Mouse (Mus musculus): ENCODE measurements around the gene Fam13a. TPM values are rescaled to one million over a fixed set of nuclear protein-coding genes. Genes with fewer than 3 reads are reported as not detected.

The Fam13a gene
- polyA plus RNA-seq, 1 experiment from 2014 or later = 1.5 TPM

GRCm38 (mm10) chr6:59031539-59031938 is 7.2 kb upstream of the Fam13a start:
- Histone ChIP-seq H3K27ac (ENCODE audit: low read depth, low read length) (no peak overlapping the region), H3K36me3 (ENCODE audit: control insufficient read depth, insufficient read depth, low read length) (no peaks in the 10 kb centered on the region), H3K9ac (ENCODE audit: low read depth, low read length) (no peak overlapping the region), H3K9me3 (ENCODE audit: control insufficient read depth, low read length) (no peaks in the 10 kb centered on the region), H3K4me1 (replicated peaks; ENCODE audit: control insufficient read depth, insufficient read depth, low read length) (no peaks in the 10 kb centered on the region), H3K4me3 (ENCODE audit: low read depth, low read length) (no peak overlapping the region), H3K4me2 (no peak overlapping the region), H3K27me3 (replicated peaks; ENCODE audit: control insufficient read depth, insufficient read depth, low read length) (no peaks in the 10 kb centered on the region)
- DNase-seq (ENCODE audit: low spot score) = no peak
- WGBS = 60% methylated on average over 6 of the region's 6 CpGs
- no peak for ATAC-seq (replicated peaks; ENCODE audit: low FRiP score)

GRCm38 (mm10) chr6:59030667-59031066 is 6.3 kb upstream of the Fam13a start:
- WGBS = 78% methylated on average over 2 of the region's 2 CpGs
- H3K27ac ChIP-seq (ENCODE audit: low read depth, low read length) = no peak overlapping the region
- H3K4me2 ChIP-seq = no peak overlapping the region
- H3K27me3 ChIP-seq (replicated peaks; ENCODE audit: control insufficient read depth, insufficient read depth, low read length) = no peaks in the 10 kb centered on the region
- no peaks in the 10 kb centered on the region for H3K36me3 ChIP-seq (ENCODE audit: control insufficient read depth, insufficient read depth, low read length)
- no peak overlapping the region for H3K9ac ChIP-seq (ENCODE audit: low read depth, low read length)
- no peak for DNase-seq (ENCODE audit: low spot score)
- H3K4me1 ChIP-seq (replicated peaks; ENCODE audit: control insufficient read depth, insufficient read depth, low read length) = no peaks in the 10 kb centered on the region
- H3K9me3 ChIP-seq (ENCODE audit: control insufficient read depth, low read length) = no peaks in the 10 kb centered on the region
- no peak for ATAC-seq (replicated peaks; ENCODE audit: low FRiP score)
- no peak overlapping the region for H3K4me3 ChIP-seq (ENCODE audit: low read depth, low read length)

- H3K4me1 ChIP-seq (replicated peaks; ENCODE audit: control insufficient read depth, insufficient read depth, low read length) = no peaks in the 10 kb centered on the region
Observed at GRCm38 (mm10) chr6:59030037-59030436, 5.7 kb upstream of the Fam13a start.

GRCm38 (mm10) chr6:59028871-59029270 is 4.5 kb upstream of the Fam13a start:
- 64% methylated on average over 2 of the region's 2 CpGs for WGBS
- no peaks in the 10 kb centered on the region for H3K4me1 ChIP-seq (replicated peaks; ENCODE audit: control insufficient read depth, insufficient read depth, low read length)
- no peak overlapping the region for H3K27ac ChIP-seq (ENCODE audit: low read depth, low read length)
- no peaks in the 10 kb centered on the region for H3K9me3 ChIP-seq (ENCODE audit: control insufficient read depth, low read length)
- H3K4me3 ChIP-seq (ENCODE audit: low read depth, low read length) = no peak overlapping the region
- H3K36me3 ChIP-seq (ENCODE audit: control insufficient read depth, insufficient read depth, low read length) = no peaks in the 10 kb centered on the region
- no peaks in the 10 kb centered on the region for H3K27me3 ChIP-seq (replicated peaks; ENCODE audit: control insufficient read depth, insufficient read depth, low read length)
- H3K9ac ChIP-seq (ENCODE audit: low read depth, low read length) = no peak overlapping the region
- DNase-seq (ENCODE audit: low spot score) (no peak), ATAC-seq (replicated peaks; ENCODE audit: low FRiP score) (no peak)
- no peak overlapping the region for H3K4me2 ChIP-seq

More at GRCm38 (mm10) chr6:59030037-59030436, 5.7 kb upstream of the Fam13a start:
- H3K27ac ChIP-seq (ENCODE audit: low read depth, low read length) = no peak overlapping the region
- no peak overlapping the region for H3K4me2 ChIP-seq
- H3K27me3 ChIP-seq (replicated peaks; ENCODE audit: control insufficient read depth, insufficient read depth, low read length) = no peaks in the 10 kb centered on the region
- ATAC-seq (replicated peaks; ENCODE audit: low FRiP score) (no peak), DNase-seq (ENCODE audit: low spot score) (no peak)
- H3K9me3 ChIP-seq (ENCODE audit: control insufficient read depth, low read length) = no peaks in the 10 kb centered on the region
- no peak overlapping the region for H3K9ac ChIP-seq (ENCODE audit: low read depth, low read length)
- no peak overlapping the region for H3K4me3 ChIP-seq (ENCODE audit: low read depth, low read length)
- H3K36me3 ChIP-seq (ENCODE audit: control insufficient read depth, insufficient read depth, low read length) = no peaks in the 10 kb centered on the region

- Histone ChIP-seq H3K9ac (ENCODE audit: low read depth, low read length) (no peak overlapping the region), H3K27me3 (replicated peaks; ENCODE audit: control insufficient read depth, insufficient read depth, low read length) (no peaks in the 10 kb centered on the region), H3K4me1 (replicated peaks; ENCODE audit: control insufficient read depth, insufficient read depth, low read length) (no peaks in the 10 kb centered on the region), H3K27ac (ENCODE audit: low read depth, low read length) (no peak overlapping the region), H3K36me3 (ENCODE audit: control insufficient read depth, insufficient read depth, low read length) (no peaks in the 10 kb centered on the region), H3K9me3 (ENCODE audit: control insufficient read depth, low read length) (no peaks in the 10 kb centered on the region), H3K4me2 (peak overlapping the region; percentile 77), H3K4me3 (ENCODE audit: low read depth, low read length) (no peak overlapping the region)
- no peak for DNase-seq (ENCODE audit: low spot score)
- WGBS = 36% methylated on average over 3 of the region's 3 CpGs
- no peak for ATAC-seq (replicated peaks; ENCODE audit: low FRiP score)
Observed at GRCm38 (mm10) chr6:59024806-59025205, 457 bp upstream of the Fam13a start.

GRCm38 (mm10) chr6:59023455-59024163 is 740 bp downstream of the Fam13a start:
- peak overlapping the region; percentile 49 for H3K4me3 ChIP-seq (ENCODE audit: low read depth, low read length)
- H3K9me3 ChIP-seq (ENCODE audit: control insufficient read depth, low read length) = no peaks in the 10 kb centered on the region
- H3K4me2 ChIP-seq = peak overlapping the region; percentile 77
- WGBS = 53% methylated on average over 6 of the region's 6 CpGs
- DNase-seq (ENCODE audit: low spot score) (no peak), ATAC-seq (replicated peaks; ENCODE audit: low FRiP score) (no peak)
- no peak overlapping the region for H3K27ac ChIP-seq (ENCODE audit: low read depth, low read length)
- H3K27me3 ChIP-seq (replicated peaks; ENCODE audit: control insufficient read depth, insufficient read depth, low read length) = no peaks in the 10 kb centered on the region
- H3K4me1 ChIP-seq (replicated peaks; ENCODE audit: control insufficient read depth, insufficient read depth, low read length) = no peaks in the 10 kb centered on the region
- H3K9ac ChIP-seq (ENCODE audit: low read depth, low read length) = no peak overlapping the region
- no peaks in the 10 kb centered on the region for H3K36me3 ChIP-seq (ENCODE audit: control insufficient read depth, insufficient read depth, low read length)

- DNase-seq (ENCODE audit: low spot score) (no peak), ATAC-seq (replicated peaks; ENCODE audit: low FRiP score) (no peak)
- Histone ChIP-seq H3K4me1 (replicated peaks; ENCODE audit: control insufficient read depth, insufficient read depth, low read length) (no peaks in the 10 kb centered on the region), H3K4me3 (ENCODE audit: low read depth, low read length) (no peak overlapping the region), H3K27me3 (replicated peaks; ENCODE audit: control insufficient read depth, insufficient read depth, low read length) (no peaks in the 10 kb centered on the region), H3K27ac (ENCODE audit: low read depth, low read length) (no peak overlapping the region), H3K9ac (ENCODE audit: low read depth, low read length) (no peak overlapping the region), H3K9me3 (ENCODE audit: control insufficient read depth, low read length) (no peaks in the 10 kb centered on the region), H3K4me2 (no peak overlapping the region), H3K36me3 (ENCODE audit: control insufficient read depth, insufficient read depth, low read length) (no peaks in the 10 kb centered on the region)
- 80% methylated on average over 2 of the region's 2 CpGs for WGBS
Observed at GRCm38 (mm10) chr6:59022621-59023020, 1.7 kb downstream of the Fam13a start.

GRCm38 (mm10) chr6:59020346-59020745 is 4.0 kb downstream of the Fam13a start:
- H3K9ac ChIP-seq (ENCODE audit: low read depth, low read length) = no peak overlapping the region
- ATAC-seq (replicated peaks; ENCODE audit: low FRiP score) (no peak), DNase-seq (ENCODE audit: low spot score) (no peak)
- no peaks in the 10 kb centered on the region for H3K36me3 ChIP-seq (ENCODE audit: control insufficient read depth, insufficient read depth, low read length)
- no peaks in the 10 kb centered on the region for H3K27me3 ChIP-seq (replicated peaks; ENCODE audit: control insufficient read depth, insufficient read depth, low read length)
- no peak overlapping the region for H3K27ac ChIP-seq (ENCODE audit: low read depth, low read length)
- no peaks in the 10 kb centered on the region for H3K9me3 ChIP-seq (ENCODE audit: control insufficient read depth, low read length)
- 70% methylated on average over 2 of the region's 2 CpGs for WGBS
- no peak overlapping the region for H3K4me3 ChIP-seq (ENCODE audit: low read depth, low read length)
- H3K4me1 ChIP-seq (replicated peaks; ENCODE audit: control insufficient read depth, insufficient read depth, low read length) = no peaks in the 10 kb centered on the region
- no peak overlapping the region for H3K4me2 ChIP-seq

GRCm38 (mm10) chr6:59019847-59020246 is 4.5 kb downstream of the Fam13a start:
- no peak overlapping the region for H3K9ac ChIP-seq (ENCODE audit: low read depth, low read length)
- DNase-seq (ENCODE audit: low spot score) (no peak), ATAC-seq (replicated peaks; ENCODE audit: low FRiP score) (no peak)
- H3K4me3 ChIP-seq (ENCODE audit: low read depth, low read length) = no peak overlapping the region
- H3K4me1 ChIP-seq (replicated peaks; ENCODE audit: control insufficient read depth, insufficient read depth, low read length) = no peaks in the 10 kb centered on the region
- WGBS = 69% methylated on average over 1 of the region's 1 CpGs
- no peak overlapping the region for H3K4me2 ChIP-seq
- H3K9me3 ChIP-seq (ENCODE audit: control insufficient read depth, low read length) = no peaks in the 10 kb centered on the region
- no peaks in the 10 kb centered on the region for H3K36me3 ChIP-seq (ENCODE audit: control insufficient read depth, insufficient read depth, low read length)
- no peaks in the 10 kb centered on the region for H3K27me3 ChIP-seq (replicated peaks; ENCODE audit: control insufficient read depth, insufficient read depth, low read length)
- no peak overlapping the region for H3K27ac ChIP-seq (ENCODE audit: low read depth, low read length)

All from liver, embryonic 11.5 days (tissue).